Mouse (Mus musculus): ENCODE data around the gene Aldh3b2. TPM values are rescaled to one million over a fixed set of nuclear protein-coding genes. Genes with fewer than 3 reads are reported as not detected.
A peak's percentile ranks its signal among the peaks of the same experiment; 100 is the strongest.

The Aldh3b2 gene
- polyA plus RNA-seq (2015; fragmentation: Nextera tagmentation; extraction: Ambion mirVana), result 0.30 and 0.45 TPM in 2 replicates

GRCm38 (mm10) chr19:3972229-3972628 lies at the start of gene Aldh3b2:
Gene Aldh3b2 (plus strand): TSS chr19:3972328.
- Histone ChIP-seq H3K4me3 (replicated peaks) (no peak within 1 kb of the TSS), H3K9ac (peak within 1 kb of the TSS; percentile 36; the same call in 1 of the 2 replicates), H3K36me3 (no peaks in the 10 kb centered on the region), H3K4me2 (0 out of 2 replicates have a peak within 1 kb of the TSS, but pooled peaks have one; percentile 10), H3K27ac (peak within 1 kb of the TSS; percentile 2; the same call in 1 of the 2 replicates), H3K4me1 (replicated peaks) (peaks cover 26% of the 10 kb centered on the region), H3K27me3 (0 out of 2 replicates have a peak, but pooled peaks cover 8% of the 10 kb centered on the region), H3K9me3 (replicated peaks) (no peaks in the 10 kb centered on the region)
- DNase-seq (peak; percentile 63), ATAC-seq (ENCODE audit: low read depth) (peak; percentile 87)
- WGBS (ENCODE audit: insufficient replicate concordance), result 37% methylated on average over 9 of the region's 9 CpGs

- Histone ChIP-seq H3K4me3 (replicated peaks) (no peak overlapping the region), H3K9me3 (replicated peaks) (no peaks in the 10 kb centered on the region), H3K27ac (peak overlapping the region; percentile 29; the same call in 1 of the 2 replicates), H3K36me3 (no peaks in the 10 kb centered on the region), H3K4me1 (replicated peaks) (peaks cover 23% of the 10 kb centered on the region), H3K4me2 (no peak overlapping the region), H3K27me3 (no peaks in the 10 kb centered on the region), H3K9ac (no peak overlapping the region)
- ATAC-seq (ENCODE audit: low read depth) (no peak), DNase-seq (no peak)
- WGBS (ENCODE audit: insufficient replicate concordance), result 37% methylated on average over 10 of the region's 10 CpGs
Measured at GRCm38 (mm10) chr19:3922661-3923371, 49.3 kb upstream of the Aldh3b2 start.

GRCm38 (mm10) chr19:3923586-3923985 lies 48.5 kb upstream of the Aldh3b2 start:
- Histone ChIP-seq H3K27ac (0 out of 2 replicates have a peak overlapping the region, but pooled peaks have one; percentile 29), H3K36me3 (no peaks in the 10 kb centered on the region), H3K4me1 (replicated peaks) (peaks cover 23% of the 10 kb centered on the region), H3K9me3 (replicated peaks) (no peaks in the 10 kb centered on the region), H3K27me3 (no peaks in the 10 kb centered on the region), H3K4me3 (replicated peaks) (no peak overlapping the region), H3K4me2 (no peak overlapping the region), H3K9ac (no peak overlapping the region)
- ATAC-seq (ENCODE audit: low read depth) (0 out of 2 replicates have a peak, but pooled peaks have one; percentile 1), DNase-seq (no peak)
- 54% methylated on average over 13 of the region's 13 CpGs for WGBS (ENCODE audit: insufficient replicate concordance)

GRCm38 (mm10) chr19:3924190-3924589 lies 47.9 kb upstream of the Aldh3b2 start:
- no peaks in the 10 kb centered on the region for H3K27me3 ChIP-seq
- no peaks in the 10 kb centered on the region for H3K9me3 ChIP-seq (replicated peaks)
- no peak overlapping the region for H3K9ac ChIP-seq
- ATAC-seq (ENCODE audit: low read depth) (no peak), DNase-seq (no peak)
- H3K36me3 ChIP-seq, result no peaks in the 10 kb centered on the region
- H3K27ac ChIP-seq, result no peak overlapping the region
- peaks cover 23% of the 10 kb centered on the region for H3K4me1 ChIP-seq (replicated peaks)
- WGBS (ENCODE audit: insufficient replicate concordance), result 71% methylated on average over 8 of the region's 8 CpGs
- no peak overlapping the region for H3K4me2 ChIP-seq
- no peak overlapping the region for H3K4me3 ChIP-seq (replicated peaks)

- no peak overlapping the region for H3K4me3 ChIP-seq (replicated peaks)
- DNase-seq (no peak), ATAC-seq (ENCODE audit: low read depth) (no peak)
- no peaks in the 10 kb centered on the region for H3K27me3 ChIP-seq
- 69% methylated on average over 7 of the region's 7 CpGs for WGBS (ENCODE audit: insufficient replicate concordance)
- no peak overlapping the region for H3K4me2 ChIP-seq
- H3K27ac ChIP-seq, result no peak overlapping the region
- peaks cover 27% of the 10 kb centered on the region for H3K4me1 ChIP-seq (replicated peaks)
- H3K9me3 ChIP-seq (replicated peaks), result no peaks in the 10 kb centered on the region
- H3K9ac ChIP-seq, result no peak overlapping the region
- H3K36me3 ChIP-seq, result no peaks in the 10 kb centered on the region
Measured at GRCm38 (mm10) chr19:3924868-3925267, 47.3 kb upstream of the Aldh3b2 start.

GRCm38 (mm10) chr19:3925859-3926258 lies 46.3 kb upstream of the Aldh3b2 start:
- no peak for DNase-seq
- 71% methylated on average over 6 of the region's 6 CpGs for WGBS (ENCODE audit: insufficient replicate concordance)
- no peak overlapping the region for H3K4me3 ChIP-seq (replicated peaks)
- H3K27ac ChIP-seq, result no peak overlapping the region
- no peak for ATAC-seq (ENCODE audit: low read depth)
- no peaks in the 10 kb centered on the region for H3K9me3 ChIP-seq (replicated peaks)
- H3K4me1 ChIP-seq (replicated peaks), result peaks cover 37% of the 10 kb centered on the region
- H3K27me3 ChIP-seq, result no peaks in the 10 kb centered on the region
- no peak overlapping the region for H3K9ac ChIP-seq
- H3K36me3 ChIP-seq, result no peaks in the 10 kb centered on the region
- H3K4me2 ChIP-seq, result no peak overlapping the region

- Histone ChIP-seq H3K4me2 (no peak overlapping the region), H3K9me3 (replicated peaks) (no peaks in the 10 kb centered on the region), H3K4me1 (replicated peaks) (peaks cover 37% of the 10 kb centered on the region), H3K9ac (no peak overlapping the region), H3K27ac (peak overlapping the region; percentile 18; the same call in 1 of the 2 replicates), H3K27me3 (no peaks in the 10 kb centered on the region), H3K36me3 (no peaks in the 10 kb centered on the region), H3K4me3 (replicated peaks) (no peak overlapping the region)
- WGBS (ENCODE audit: insufficient replicate concordance), result 48% methylated on average over 3 of the region's 3 CpGs
- ATAC-seq (ENCODE audit: low read depth) (no peak), DNase-seq (no peak)
Measured at GRCm38 (mm10) chr19:3926279-3926678, 45.8 kb upstream of the Aldh3b2 start.

GRCm38 (mm10) chr19:3926685-3927084 lies 45.4 kb upstream of the Aldh3b2 start:
- Histone ChIP-seq H3K4me2 (no peak overlapping the region), H3K9ac (no peak overlapping the region), H3K4me3 (replicated peaks) (no peak overlapping the region), H3K9me3 (replicated peaks) (no peaks in the 10 kb centered on the region), H3K4me1 (replicated peaks) (peaks cover 37% of the 10 kb centered on the region), H3K36me3 (no peaks in the 10 kb centered on the region), H3K27me3 (no peaks in the 10 kb centered on the region), H3K27ac (peak overlapping the region; percentile 18; the same call in 1 of the 2 replicates)
- 70% methylated on average over 6 of the region's 6 CpGs for WGBS (ENCODE audit: insufficient replicate concordance)
- no peak for DNase-seq
- ATAC-seq (ENCODE audit: low read depth), result no peak

- Histone ChIP-seq H3K4me3 (replicated peaks) (no peak overlapping the region), H3K9me3 (replicated peaks) (no peaks in the 10 kb centered on the region), H3K4me2 (no peak overlapping the region), H3K27me3 (no peaks in the 10 kb centered on the region), H3K9ac (no peak overlapping the region), H3K36me3 (no peaks in the 10 kb centered on the region), H3K4me1 (replicated peaks) (peaks cover 32% of the 10 kb centered on the region), H3K27ac (no peak overlapping the region)
- DNase-seq (no peak), ATAC-seq (ENCODE audit: low read depth) (no peak)
- 66% methylated on average over 4 of the region's 4 CpGs for WGBS (ENCODE audit: insufficient replicate concordance)
Measured at GRCm38 (mm10) chr19:3927989-3928388, 44.1 kb upstream of the Aldh3b2 start.

- no peaks in the 10 kb centered on the region for H3K36me3 ChIP-seq
- H3K9me3 ChIP-seq (replicated peaks), result no peaks in the 10 kb centered on the region
- ATAC-seq (ENCODE audit: low read depth), result peak; percentile 5; the same call in 1 of the 2 replicates
- 0 out of 2 replicates have a peak overlapping the region, but pooled peaks have one; percentile 65 for H3K27ac ChIP-seq
- no peak for DNase-seq
- H3K4me1 ChIP-seq (replicated peaks), result peaks cover 25% of the 10 kb centered on the region
- H3K4me3 ChIP-seq (replicated peaks), result no peak overlapping the region
- no peak overlapping the region for H3K4me2 ChIP-seq
- 62% methylated on average over 4 of the region's 4 CpGs for WGBS (ENCODE audit: insufficient replicate concordance)
- no peak overlapping the region for H3K9ac ChIP-seq
- no peaks in the 10 kb centered on the region for H3K27me3 ChIP-seq
Measured at GRCm38 (mm10) chr19:3928779-3929178, 43.3 kb upstream of the Aldh3b2 start.

- Histone ChIP-seq H3K4me2 (no peak within 1 kb of the TSS), H3K4me1 (replicated peaks) (peaks cover 22% of the 10 kb centered on the region), H3K4me3 (replicated peaks) (no peak within 1 kb of the TSS), H3K27me3 (no peaks in the 10 kb centered on the region), H3K9me3 (replicated peaks) (no peaks in the 10 kb centered on the region), H3K27ac (peak within 1 kb of the TSS; percentile 65), H3K36me3 (no peaks in the 10 kb centered on the region), H3K9ac (no peak within 1 kb of the TSS)
- DNase-seq (no peak), ATAC-seq (ENCODE audit: low read depth) (peak; percentile 67)
- 30% methylated on average over 12 of the region's 12 CpGs for WGBS (ENCODE audit: insufficient replicate concordance)
Measured at GRCm38 (mm10) chr19:3929211-3929941, 42.8 kb upstream of the Aldh3b2 start, which contains the start of gene Aldh3b1. Gene Aldh3b1 (minus strand): TSS chr19:3929808.
